Mouse (Mus musculus): ENCODE data around the gene Lime1. TPM values are rescaled to one million over a fixed set of nuclear protein-coding genes. Genes with fewer than 3 reads are reported as not detected.

Lime1 gene
- 36.8 and 41.8 TPM in 2 replicates for polyA plus RNA-seq (2016; fragmentation: Nextera tagmentation; extraction: Ambion mirVana)

DNA sequence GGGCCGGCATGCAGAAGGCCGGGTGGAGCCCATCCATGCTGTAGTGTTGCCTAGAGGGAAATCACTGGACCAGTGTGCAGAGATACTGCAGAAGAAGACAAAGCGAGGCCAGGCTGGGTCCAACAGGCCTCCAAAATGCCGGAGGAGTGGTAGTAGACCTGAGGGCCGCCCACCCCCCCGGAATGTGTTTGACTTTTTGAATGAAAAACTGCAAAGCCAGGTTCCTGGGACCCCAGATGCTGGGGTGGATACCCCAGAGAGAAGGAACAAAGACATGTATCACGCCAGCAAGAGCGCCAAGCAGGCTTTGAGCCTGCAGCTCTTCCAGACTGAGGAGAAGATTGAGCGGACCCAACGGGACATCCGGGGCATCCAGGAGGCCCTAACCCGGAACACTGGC is at the start of gene Lime1:
Gene Lime1, plus strand, starts transcription at position 301 of the 400 bp plus-strand sequence.
- no peak within 1 kb of the TSS for H3K9ac ChIP-seq
- no peak within 1 kb of the TSS for H3K4me3 ChIP-seq
- no peaks in the 10 kb centered on the region for H3K9me3 ChIP-seq
- peaks cover 66% of the 10 kb centered on the region for H3K36me3 ChIP-seq
- no peak within 1 kb of the TSS for H3K27ac ChIP-seq
- no peaks in the 10 kb centered on the region for H3K4me1 ChIP-seq
- H3K27me3 ChIP-seq (replicated peaks): no peaks in the 10 kb centered on the region
- H3K4me2 ChIP-seq (replicated peaks): no peak within 1 kb of the TSS
- ATAC-seq (ENCODE audit: low FRiP score, low read depth): no peak
- 93% methylated on average over 12 of the region's 12 CpGs for WGBS

DNA sequence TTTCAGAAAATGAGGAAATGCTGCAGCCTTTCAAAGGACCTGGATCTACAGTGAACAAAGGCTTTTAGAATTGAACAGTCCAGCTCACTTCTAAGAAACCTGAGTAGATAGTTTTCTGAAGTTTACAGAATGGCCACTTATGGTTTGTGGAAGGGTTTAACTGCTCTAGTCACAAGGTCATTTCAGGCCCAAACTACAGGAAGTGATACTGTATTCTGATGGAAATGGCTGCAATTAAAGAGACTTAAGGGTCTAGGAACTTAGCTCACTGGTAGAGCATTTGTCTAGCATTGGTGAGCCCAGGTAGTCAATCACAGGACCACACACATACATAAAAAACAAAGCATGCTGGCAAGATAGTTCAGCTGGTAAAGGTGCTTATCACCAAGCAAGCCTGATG is 47.3 kb upstream of the Lime1 start:
- peaks cover 67% of the 10 kb centered on the region for H3K36me3 ChIP-seq
- H3K4me1 ChIP-seq: no peaks in the 10 kb centered on the region
- no peak overlapping the region for H3K4me3 ChIP-seq
- no peak overlapping the region for H3K27ac ChIP-seq
- no peaks in the 10 kb centered on the region for H3K9me3 ChIP-seq
- H3K27me3 ChIP-seq (replicated peaks): no peaks in the 10 kb centered on the region
- H3K4me2 ChIP-seq (replicated peaks): no peak overlapping the region
- ATAC-seq (ENCODE audit: low FRiP score, low read depth): no peak
- no peak overlapping the region for H3K9ac ChIP-seq

DNA sequence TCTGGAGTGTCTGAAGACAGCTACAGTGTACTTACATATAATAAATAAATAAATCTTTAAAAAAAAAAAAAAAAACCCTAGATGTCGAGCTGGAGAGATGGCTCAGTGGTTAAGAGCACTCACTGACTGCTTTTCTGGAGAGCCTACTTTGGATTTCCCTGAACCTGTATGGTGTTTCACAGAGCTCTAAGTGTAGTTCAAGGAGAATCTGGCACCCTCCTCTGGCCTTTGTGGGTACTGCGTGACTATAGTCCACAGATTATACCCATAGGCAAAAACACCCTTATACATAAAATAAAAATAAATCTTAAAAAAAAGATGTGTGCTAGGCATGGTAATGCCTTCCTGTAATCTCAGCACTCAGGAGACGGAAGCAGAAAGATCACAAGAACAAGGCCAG is 45.9 kb upstream of the Lime1 start:
- no peak for ATAC-seq (ENCODE audit: low FRiP score, low read depth)
- H3K36me3 ChIP-seq: peaks cover 63% of the 10 kb centered on the region

DNA sequence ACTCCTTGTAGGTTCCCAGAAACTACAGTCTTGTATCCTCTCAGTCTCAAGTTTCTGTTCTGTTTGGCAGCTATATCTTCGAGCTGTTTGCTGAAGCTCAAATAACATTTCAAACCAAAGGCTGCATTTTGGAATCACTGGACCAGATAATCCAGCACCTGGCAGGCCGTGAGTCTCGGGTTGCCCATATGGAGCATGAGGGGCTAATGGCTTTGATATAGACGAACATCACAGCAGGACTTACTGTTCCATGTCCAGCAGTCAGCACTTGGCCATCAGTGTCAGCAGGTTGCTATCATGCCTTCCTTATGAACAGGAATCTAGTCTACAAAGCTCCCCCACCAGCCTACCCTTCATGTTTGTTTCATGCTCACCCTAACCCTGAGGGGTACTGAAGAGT is 39.5 kb upstream of the Lime1 start:
- no peaks in the 10 kb centered on the region for H3K27me3 ChIP-seq (replicated peaks)
- no peak overlapping the region for H3K4me2 ChIP-seq (replicated peaks)
- 90% methylated on average over 4 of the region's 4 CpGs for WGBS
- ATAC-seq (ENCODE audit: low FRiP score, low read depth): no peak
- no peak overlapping the region for H3K4me3 ChIP-seq
- H3K9me3 ChIP-seq: no peaks in the 10 kb centered on the region
- H3K27ac ChIP-seq: no peak overlapping the region
- no peaks in the 10 kb centered on the region for H3K4me1 ChIP-seq
- H3K9ac ChIP-seq: no peak overlapping the region
- peaks cover 76% of the 10 kb centered on the region for H3K36me3 ChIP-seq

More for the DNA sequence above, 45.9 kb upstream of the Lime1 start:
- 68% methylated on average over 3 of the region's 3 CpGs for WGBS
- Histone ChIP-seq H3K9ac (no peak overlapping the region), H3K27ac (no peak overlapping the region), H3K9me3 (no peaks in the 10 kb centered on the region), H3K4me2 (replicated peaks) (no peak overlapping the region), H3K4me1 (no peaks in the 10 kb centered on the region), H3K27me3 (replicated peaks) (no peaks in the 10 kb centered on the region), H3K4me3 (no peak overlapping the region)

DNA sequence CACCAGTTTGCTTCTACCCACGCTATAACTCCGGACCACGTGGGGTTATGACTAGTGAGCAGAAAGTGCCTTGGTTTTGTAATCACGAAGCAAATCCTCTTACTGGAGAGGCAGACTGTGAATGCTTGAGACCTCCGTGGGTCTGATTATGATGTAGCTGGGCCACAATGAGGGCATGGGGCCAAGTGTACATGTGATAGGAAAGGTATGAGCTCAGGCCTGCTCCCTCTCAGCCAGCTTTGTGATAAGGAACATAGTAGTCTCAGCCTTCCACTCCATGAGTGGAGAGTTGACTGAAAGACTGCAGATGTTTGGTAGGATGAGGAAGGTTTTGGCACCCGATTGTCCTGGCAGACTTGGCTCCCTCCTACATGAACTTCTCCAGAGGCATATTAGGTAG is 37.1 kb upstream of the Lime1 start:
- WGBS: 95% methylated on average over 6 of the region's 6 CpGs
- no peak overlapping the region for H3K4me2 ChIP-seq (replicated peaks)
- no peak overlapping the region for H3K9ac ChIP-seq
- peaks cover 78% of the 10 kb centered on the region for H3K36me3 ChIP-seq
- no peaks in the 10 kb centered on the region for H3K27me3 ChIP-seq (replicated peaks)
- H3K4me3 ChIP-seq: no peak overlapping the region
- no peak overlapping the region for H3K27ac ChIP-seq
- H3K4me1 ChIP-seq: no peaks in the 10 kb centered on the region
- no peak for ATAC-seq (ENCODE audit: low FRiP score, low read depth)
- H3K9me3 ChIP-seq: no peaks in the 10 kb centered on the region

DNA sequence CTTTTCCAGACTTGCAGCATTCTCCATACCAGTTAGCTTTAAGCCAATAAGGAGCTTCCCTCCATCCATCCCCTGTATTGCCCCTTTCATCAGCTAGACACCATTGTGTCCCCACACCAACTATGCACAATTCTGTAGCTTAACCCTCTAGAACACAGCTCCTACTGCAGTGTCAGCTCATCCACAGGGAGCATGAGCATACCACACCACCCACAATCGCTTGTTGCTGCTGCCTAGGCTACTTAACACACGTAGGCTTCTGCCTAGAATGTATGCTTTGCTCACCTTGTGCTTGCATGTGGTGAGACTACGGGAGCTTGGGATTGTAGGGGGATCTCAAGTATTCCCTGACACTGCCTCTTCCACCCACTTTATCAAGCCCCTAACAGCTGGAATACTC is 23.1 kb upstream of the Lime1 start:
- no peaks in the 10 kb centered on the region for H3K9me3 ChIP-seq
- H3K9ac ChIP-seq: no peak overlapping the region
- H3K27ac ChIP-seq: no peak overlapping the region
- H3K27me3 ChIP-seq (replicated peaks): no peaks in the 10 kb centered on the region
- no peak for ATAC-seq (ENCODE audit: low FRiP score, low read depth)
- H3K4me2 ChIP-seq (replicated peaks): no peak overlapping the region
- no peaks in the 10 kb centered on the region for H3K4me1 ChIP-seq
- H3K36me3 ChIP-seq: peaks cover 93% of the 10 kb centered on the region
- 82% methylated on average over 3 of the region's 3 CpGs for WGBS
- H3K4me3 ChIP-seq: no peak overlapping the region

DNA sequence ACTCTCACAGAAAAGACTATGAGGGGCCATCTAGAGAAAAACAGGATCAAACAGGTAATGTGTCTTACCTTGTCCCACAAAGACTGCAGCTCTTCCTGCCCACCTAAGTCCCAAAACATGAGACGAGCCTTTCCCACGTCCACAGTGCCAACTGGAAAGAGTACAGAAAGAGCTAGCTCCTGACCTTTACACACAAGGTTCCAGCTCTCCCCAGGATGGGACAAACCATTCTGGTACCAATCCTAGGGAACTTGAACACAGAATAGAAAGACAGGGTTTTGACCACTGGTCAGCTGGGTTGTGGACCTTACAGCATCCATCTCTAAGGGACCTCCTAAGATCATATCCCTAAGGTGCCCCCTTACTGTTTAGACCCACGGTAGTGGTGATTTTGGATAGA is 15.9 kb upstream of the Lime1 start:
- H3K9ac ChIP-seq: peak overlapping the region; percentile 89
- H3K4me2 ChIP-seq (replicated peaks): peak overlapping the region; percentile 93
- H3K27ac ChIP-seq: no peak overlapping the region
- peaks cover 28% of the 10 kb centered on the region for H3K4me1 ChIP-seq
- WGBS: 88% methylated on average over 3 of the region's 3 CpGs
- no peak for ATAC-seq (ENCODE audit: low FRiP score, low read depth)
- no peaks in the 10 kb centered on the region for H3K9me3 ChIP-seq
- H3K27me3 ChIP-seq (replicated peaks): no peaks in the 10 kb centered on the region
- peaks cover 39% of the 10 kb centered on the region for H3K36me3 ChIP-seq
- H3K4me3 ChIP-seq: peak overlapping the region; percentile 86

DNA sequence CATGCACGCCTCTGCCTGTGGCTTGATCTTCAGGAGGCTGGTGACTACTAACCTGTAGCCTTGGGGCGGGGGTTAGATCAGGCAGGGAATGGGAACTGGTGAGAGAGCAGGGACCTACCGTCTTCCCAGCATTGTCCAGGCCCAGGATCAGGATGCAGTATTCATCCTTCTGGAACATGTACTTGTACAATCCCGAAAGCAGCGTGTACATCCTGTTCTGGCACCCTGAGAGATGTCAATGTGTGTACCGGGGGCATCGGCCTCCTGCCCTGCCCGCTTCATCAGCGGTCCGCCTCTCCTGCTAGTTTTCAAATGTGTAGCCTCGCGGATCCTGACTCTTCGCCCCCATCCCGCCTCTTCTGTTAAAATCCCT is 15.4 kb upstream of the Lime1 start:
- Histone ChIP-seq H3K27ac (0 out of 2 replicates have a peak overlapping the region, but pooled peaks have one; percentile 81), H3K4me3 (peak overlapping the region; percentile 86), H3K27me3 (replicated peaks) (no peaks in the 10 kb centered on the region), H3K9me3 (no peaks in the 10 kb centered on the region), H3K4me1 (peaks cover 28% of the 10 kb centered on the region), H3K9ac (peak overlapping the region; percentile 89), H3K4me2 (replicated peaks) (peak overlapping the region; percentile 93), H3K36me3 (peaks cover 37% of the 10 kb centered on the region)
- WGBS: 11% methylated on average over 14 of the region's 14 CpGs
- ATAC-seq (ENCODE audit: low FRiP score, low read depth): peak; percentile 14; the same call in 1 of the 2 replicates

DNA sequence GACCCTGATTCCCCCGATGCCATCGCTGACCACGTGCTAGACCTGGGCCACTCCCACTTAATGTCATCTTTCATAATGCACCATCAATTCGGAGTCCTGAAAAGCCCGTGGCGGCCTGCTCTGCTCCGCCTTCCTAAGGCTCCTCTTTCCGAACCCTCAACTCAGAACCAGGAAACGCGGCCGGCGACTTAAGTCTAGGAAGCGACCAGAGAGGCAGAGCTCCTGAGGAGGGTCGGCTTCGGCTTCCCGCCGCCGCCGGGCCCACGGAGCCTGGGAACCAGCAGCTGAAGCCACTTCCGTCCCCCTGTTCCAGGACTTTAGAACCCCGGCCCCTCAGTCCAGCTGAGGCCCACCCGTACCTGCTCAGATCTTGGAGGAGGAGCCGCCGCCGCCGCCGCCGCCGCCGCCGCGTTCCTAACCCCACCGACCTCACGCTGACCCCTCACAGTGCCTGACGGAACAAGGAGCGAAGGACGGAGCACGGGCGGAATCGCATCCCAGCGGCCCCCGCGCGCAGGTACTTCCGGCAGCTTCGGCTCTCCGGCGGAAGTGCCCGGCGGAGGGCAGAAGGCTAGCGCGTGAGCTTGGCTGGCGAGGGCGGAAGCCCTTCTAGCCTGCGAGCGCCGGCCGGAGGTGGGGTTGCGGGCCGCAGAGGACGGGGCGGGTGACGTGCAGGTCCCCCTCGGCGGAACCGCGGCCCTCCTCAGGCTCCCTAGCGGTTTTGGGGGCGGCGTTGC is 14.8 kb upstream of the Lime1 start, which contains the start of the genes Zgpat and Arfrp1:
Gene Zgpat, plus strand, starts transcription at position 69 of the 737 bp plus-strand sequence.
Gene Arfrp1, minus strand, starts transcription at position 545 of the 737 bp plus-strand sequence.
- ATAC-seq (ENCODE audit: low FRiP score, low read depth): peak; percentile 91
- no peaks in the 10 kb centered on the region for H3K27me3 ChIP-seq (replicated peaks)
- H3K27ac ChIP-seq: peak within 1 kb of the TSS; percentile 81
- peak within 1 kb of the TSS; percentile 86 for H3K4me3 ChIP-seq
- H3K36me3 ChIP-seq: peaks cover 37% of the 10 kb centered on the region
- 0 out of 2 replicates have a peak, but pooled peaks cover 3% of the 10 kb centered on the region for H3K9me3 ChIP-seq
- peak within 1 kb of the TSS; percentile 89 for H3K9ac ChIP-seq
- under 1% methylated on average over 66 of the region's 71 CpGs for WGBS
- peaks cover 28% of the 10 kb centered on the region for H3K4me1 ChIP-seq
- peak within 1 kb of the TSS; percentile 93 for H3K4me2 ChIP-seq (replicated peaks)

DNA sequence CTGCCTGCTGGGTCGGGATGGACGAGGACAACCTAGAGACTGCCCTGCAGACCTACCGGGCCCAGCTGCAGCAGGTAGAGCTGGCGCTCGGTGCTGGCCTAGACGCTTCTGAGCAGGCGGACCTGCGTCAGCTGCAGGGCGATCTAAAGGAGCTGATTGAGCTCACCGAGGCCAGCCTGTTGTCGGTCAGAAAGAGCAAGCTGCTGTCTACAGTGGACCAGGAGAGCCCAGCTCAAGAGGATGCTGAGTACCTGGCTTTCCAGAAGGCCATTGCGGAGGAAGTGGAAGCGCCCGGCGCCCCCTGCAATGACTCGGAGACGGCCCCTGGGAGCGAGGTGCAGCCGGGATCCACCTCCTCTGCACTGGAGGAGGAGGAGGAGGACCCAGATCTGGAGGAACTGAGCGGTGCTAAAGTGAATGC is 14.2 kb upstream of the Lime1 start:
- Histone ChIP-seq H3K9me3 (0 out of 2 replicates have a peak, but pooled peaks cover 4% of the 10 kb centered on the region), H3K4me1 (peaks cover 28% of the 10 kb centered on the region), H3K4me3 (peak overlapping the region; percentile 86), H3K4me2 (replicated peaks) (peak overlapping the region; percentile 93), H3K9ac (peak overlapping the region; percentile 89), H3K36me3 (peaks cover 34% of the 10 kb centered on the region), H3K27ac (peak overlapping the region; percentile 81), H3K27me3 (replicated peaks) (no peaks in the 10 kb centered on the region)
- peak; percentile 70 for ATAC-seq (ENCODE audit: low FRiP score, low read depth)
- WGBS: 0% methylated on average over 20 of the region's 20 CpGs

DNA sequence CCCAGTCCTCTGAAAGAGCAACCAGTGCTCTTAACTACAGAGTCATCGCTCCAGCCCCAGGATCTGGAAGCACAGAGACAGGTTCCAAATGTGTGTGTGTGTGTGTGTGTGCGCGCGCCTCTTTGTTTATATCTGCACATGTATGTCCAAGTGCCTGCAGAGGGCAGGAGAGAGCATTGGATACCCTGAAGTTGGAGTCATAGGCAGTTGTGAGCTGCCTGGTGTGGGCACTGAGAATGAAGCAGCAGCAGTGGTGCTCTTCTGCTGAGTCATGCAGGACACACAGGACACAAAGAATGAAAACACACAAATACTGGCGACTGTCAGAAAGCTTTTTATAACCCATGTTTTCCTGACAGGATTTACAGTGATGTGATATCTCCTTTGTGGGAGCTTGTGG is 9.9 kb upstream of the Lime1 start:
- 95% methylated on average over 5 of the region's 5 CpGs for WGBS
- H3K4me2 ChIP-seq (replicated peaks): no peak overlapping the region
- no peak overlapping the region for H3K4me3 ChIP-seq
- peaks cover 20% of the 10 kb centered on the region for H3K4me1 ChIP-seq
- no peaks in the 10 kb centered on the region for H3K27me3 ChIP-seq (replicated peaks)
- ATAC-seq (ENCODE audit: low FRiP score, low read depth): no peak
- H3K9me3 ChIP-seq: 0 out of 2 replicates have a peak, but pooled peaks cover 4% of the 10 kb centered on the region
- H3K9ac ChIP-seq: no peak overlapping the region
- peaks cover 13% of the 10 kb centered on the region for H3K36me3 ChIP-seq
- no peak overlapping the region for H3K27ac ChIP-seq

DNA sequence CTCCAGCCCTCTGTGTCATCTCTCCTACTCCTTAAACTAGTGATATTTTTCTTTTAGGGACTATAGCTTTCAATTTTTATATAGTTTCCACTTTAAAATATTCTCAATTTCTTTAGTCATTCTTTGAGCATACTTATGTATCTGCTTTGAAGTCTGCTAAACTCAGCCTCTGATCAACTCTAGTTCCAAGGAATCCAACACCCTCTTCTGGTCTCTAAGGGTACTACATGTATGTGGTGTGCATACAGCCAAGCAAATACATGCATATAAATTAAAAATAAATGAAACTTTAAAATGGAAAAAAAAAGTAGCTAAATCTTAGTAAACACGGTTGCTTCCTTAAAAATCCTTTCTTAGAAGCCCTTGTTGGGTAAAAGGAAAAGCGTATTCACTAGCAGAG is 4.1 kb upstream of the Lime1 start:
- Histone ChIP-seq H3K4me2 (replicated peaks) (no peak overlapping the region), H3K36me3 (peaks cover 27% of the 10 kb centered on the region), H3K4me1 (no peaks in the 10 kb centered on the region), H3K4me3 (no peak overlapping the region), H3K9me3 (no peaks in the 10 kb centered on the region), H3K27ac (no peak overlapping the region), H3K9ac (no peak overlapping the region), H3K27me3 (replicated peaks) (no peaks in the 10 kb centered on the region)
- no peak for ATAC-seq (ENCODE audit: low FRiP score, low read depth)
- 90% methylated on average over 2 of the region's 2 CpGs for WGBS

DNA sequence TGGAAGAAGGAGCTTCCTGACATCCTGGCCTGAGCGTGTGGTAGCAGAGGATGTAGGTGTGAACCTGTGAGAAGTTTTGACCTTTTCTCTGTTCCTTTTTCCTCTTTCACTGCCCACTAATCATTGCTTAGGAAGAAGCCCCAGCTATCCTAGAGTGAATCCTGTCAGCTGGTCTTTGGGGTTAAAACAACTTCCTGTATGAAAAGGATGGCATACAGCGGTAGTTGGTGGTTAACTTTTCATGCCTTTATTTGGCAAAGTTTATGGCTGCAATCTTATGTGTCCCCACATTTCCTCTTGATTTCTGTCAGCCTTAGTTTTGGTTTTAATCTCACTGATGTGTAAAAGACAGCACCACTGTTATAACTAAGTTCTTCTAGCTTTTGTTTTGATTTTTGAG is 2.6 kb upstream of the Lime1 start:
- Histone ChIP-seq H3K36me3 (peaks cover 42% of the 10 kb centered on the region), H3K4me1 (no peaks in the 10 kb centered on the region), H3K27me3 (replicated peaks) (no peaks in the 10 kb centered on the region), H3K27ac (no peak overlapping the region), H3K4me2 (replicated peaks) (no peak overlapping the region), H3K4me3 (no peak overlapping the region), H3K9me3 (no peaks in the 10 kb centered on the region), H3K9ac (no peak overlapping the region)
- ATAC-seq (ENCODE audit: low FRiP score, low read depth): no peak
- 89% methylated on average over 2 of the region's 2 CpGs for WGBS

Measured in neural tube, embryonic 12.5 days (tissue).